Mouse (Mus musculus) layer of hippocampus, postnatal 25 days (tissue): ENCODE data around the gene Car15. TPM values are rescaled to one million over a fixed set of nuclear protein-coding genes. Genes with fewer than 3 reads are reported as not detected.

Experiments used
- DNase-seq, 2 experiments: peaks; one replicate each; pipeline ENCODE4 v3.0.0; 2022; ENCODE audit warnings: mixed read lengths in 2 of 2, low spot score in 1 of 2; ENCODE audit errors: extremely low spot score in 1 of 2
- total RNA-seq, 2 experiments: library from RNA; stranded (reverse); gene quantifications; 2 replicates each; pipeline ENCODE4 v1.2.3; 2021

Gene Car15
- 10 to 100 TPM; 12.9 to 13.5 TPM for total RNA-seq

GRCm38 (mm10) chr16:17838051-17838450, at the start of gene Car15:
Gene Car15, minus strand, starts transcription at chr16:17838364.
- no peak for DNase-seq

DNA sequence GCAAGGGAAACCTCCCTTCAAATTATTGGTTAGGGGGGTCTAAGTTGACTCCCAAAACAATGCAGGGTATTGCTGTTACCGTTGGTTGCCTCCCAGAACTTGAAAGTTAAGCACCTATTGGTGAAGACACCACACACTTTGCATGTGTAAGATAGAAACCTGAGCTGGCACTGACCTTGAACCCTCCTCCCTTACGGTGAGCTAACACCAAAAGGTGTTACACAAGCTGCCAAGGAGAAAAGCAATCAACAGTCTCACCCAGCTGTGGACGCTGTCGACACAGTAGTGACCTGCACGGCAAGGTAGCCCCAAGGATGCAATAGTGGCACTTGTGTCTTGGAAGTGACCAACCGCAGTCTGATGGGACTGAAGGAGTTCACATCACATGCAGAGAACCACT, 46.0 kb upstream of the Car15 start:
- no peak for DNase-seq

GRCm38 (mm10) chr16:17882196-17882595, 44.0 kb upstream of the Car15 start:
- DNase-seq: no peak

DNA sequence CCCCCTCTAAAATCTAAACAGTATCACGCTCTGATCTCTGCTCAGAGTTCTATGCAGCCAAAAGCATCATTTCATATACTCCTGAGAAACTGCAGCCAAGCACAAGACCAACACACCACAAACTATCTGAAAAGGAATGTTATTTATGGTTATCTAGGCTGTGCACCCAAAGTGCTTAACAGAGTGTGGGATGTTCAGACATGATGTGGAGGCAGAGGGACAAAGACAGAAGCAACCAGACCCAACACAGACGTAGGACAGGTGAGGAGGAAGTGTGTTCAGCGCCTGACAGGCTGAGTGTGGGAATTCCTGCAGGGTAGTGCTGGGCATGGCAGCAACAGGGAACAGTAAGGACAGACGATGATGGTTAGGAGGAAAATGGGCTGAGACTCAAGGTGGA, 41.4 kb upstream of the Car15 start:
- no peak for DNase-seq

GRCm38 (mm10) chr16:17876096-17876495, 37.9 kb upstream of the Car15 start:
- no peak for DNase-seq

- no peak for DNase-seq
These were observed 37.0 kb upstream of the Car15 start for GRCm38 (mm10) chr16:17875174-17875573.

- no peak for DNase-seq
These were observed 34.8 kb upstream of the Car15 start for GRCm38 (mm10) chr16:17872995-17873394.

GRCm38 (mm10) chr16:17871248-17871647, 33.1 kb upstream of the Car15 start:
- DNase-seq: no peak

GRCm38 (mm10) chr16:17865770-17866169, 27.6 kb upstream of the Car15 start:
- DNase-seq: no peak

DNA sequence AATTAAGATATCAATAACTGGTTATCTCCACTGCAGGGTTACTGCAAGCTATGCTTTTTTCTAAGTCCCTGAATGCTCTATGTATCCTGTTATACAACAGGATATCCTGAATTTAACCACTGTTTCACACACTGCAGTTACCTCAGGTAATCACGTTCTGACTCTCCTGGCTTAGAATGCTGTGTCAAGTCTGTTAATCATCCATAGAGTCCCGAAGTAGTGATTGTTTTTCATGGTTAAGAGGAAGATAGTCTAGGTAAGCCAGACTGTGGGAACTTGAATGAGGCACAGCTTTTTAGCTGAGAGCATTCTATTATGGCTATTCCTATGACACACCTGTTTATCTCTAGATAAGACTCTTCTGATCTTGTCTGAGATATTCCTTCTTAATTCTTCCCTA, 27.1 kb upstream of the Car15 start:
- DNase-seq: no peak

GRCm38 (mm10) chr16:17858592-17858991, 20.4 kb upstream of the Car15 start:
- no peak for DNase-seq

DNA sequence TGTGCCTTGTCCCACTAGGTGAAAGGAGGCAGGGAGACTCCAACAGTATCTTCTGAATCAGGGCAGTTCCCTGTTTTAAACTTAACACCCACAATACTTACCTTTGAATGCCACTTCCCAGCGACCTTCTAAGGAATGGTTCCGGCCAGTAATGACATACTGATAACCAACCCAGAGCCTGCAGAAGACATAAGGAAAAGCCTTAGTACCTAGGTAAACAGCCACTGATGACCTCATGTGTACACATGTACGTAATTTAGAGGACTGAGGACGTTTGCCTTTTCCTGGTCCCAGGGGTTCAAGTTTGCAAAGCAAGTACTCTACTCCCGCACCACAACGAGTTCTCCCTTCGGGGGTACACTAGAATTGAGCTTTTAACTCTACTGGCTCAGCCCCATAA, 19.0 kb upstream of the Car15 start:
- no peak for DNase-seq

DNA sequence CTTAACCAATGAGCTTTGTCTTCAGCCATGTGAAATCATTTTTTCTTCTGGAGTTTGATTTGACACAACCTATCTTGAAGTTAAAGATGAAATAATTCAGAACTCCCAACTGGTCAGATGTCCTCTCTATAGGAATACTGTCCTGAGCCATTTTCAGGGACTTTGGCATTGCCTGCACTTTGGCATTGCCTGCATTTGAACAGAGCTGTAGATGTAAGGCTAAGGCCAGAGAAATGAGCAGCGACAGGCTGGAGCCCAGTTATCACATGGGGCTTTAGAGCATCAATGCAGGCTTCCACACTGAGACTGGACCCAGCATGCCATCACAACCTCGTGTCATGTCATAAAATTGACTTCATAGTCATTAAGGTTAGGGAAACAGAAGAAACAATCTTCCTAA, 15.1 kb upstream of the Car15 start:
- no peak for DNase-seq

DNA sequence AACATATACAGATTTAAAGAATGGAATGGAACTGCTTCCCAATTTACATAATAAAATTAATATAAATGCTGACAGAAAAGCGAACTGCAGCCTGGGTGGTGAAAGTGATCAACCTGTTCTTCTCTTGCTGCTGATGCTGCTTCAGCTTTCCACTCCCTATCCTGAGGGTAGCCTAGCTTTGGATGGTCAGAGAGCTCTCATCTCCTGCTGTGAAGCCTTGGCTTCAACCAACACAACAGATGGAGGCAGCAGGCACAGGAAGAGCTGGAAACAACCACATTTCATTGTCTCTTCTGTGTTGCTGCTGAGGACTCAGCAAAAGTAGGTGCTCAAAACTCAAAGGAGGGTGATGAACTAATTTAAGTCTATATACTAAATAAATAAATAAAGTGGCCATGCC, 13.7 kb upstream of the Car15 start:
- DNase-seq: no peak

- DNase-seq: no peak
These were observed 13.2 kb upstream of the Car15 start for GRCm38 (mm10) chr16:17851331-17851730.

- DNase-seq: no peak
These were observed 11.3 kb upstream of the Car15 start for GRCm38 (mm10) chr16:17849486-17849885.

DNA sequence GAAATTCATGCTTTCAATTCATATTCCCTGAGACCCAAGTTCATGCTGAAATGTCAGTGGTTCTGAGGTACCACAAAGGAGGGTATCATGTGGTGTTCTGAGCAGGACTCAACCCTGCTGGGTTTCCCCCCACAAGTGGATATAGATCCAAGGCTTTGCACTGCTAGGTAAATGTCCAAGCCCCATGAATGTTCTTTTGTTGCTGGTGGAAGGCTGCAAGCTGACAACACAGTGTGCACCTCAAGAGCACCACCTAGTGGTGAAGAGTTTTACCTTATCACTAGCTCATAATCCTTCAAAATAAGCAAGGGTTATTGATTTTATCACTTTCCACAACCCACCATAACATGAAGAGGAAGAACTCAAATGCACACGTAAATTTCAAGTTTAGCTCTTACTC, 10.8 kb upstream of the Car15 start:
- peak in 1 of 2 experiments; percentile 40 for DNase-seq

DNA sequence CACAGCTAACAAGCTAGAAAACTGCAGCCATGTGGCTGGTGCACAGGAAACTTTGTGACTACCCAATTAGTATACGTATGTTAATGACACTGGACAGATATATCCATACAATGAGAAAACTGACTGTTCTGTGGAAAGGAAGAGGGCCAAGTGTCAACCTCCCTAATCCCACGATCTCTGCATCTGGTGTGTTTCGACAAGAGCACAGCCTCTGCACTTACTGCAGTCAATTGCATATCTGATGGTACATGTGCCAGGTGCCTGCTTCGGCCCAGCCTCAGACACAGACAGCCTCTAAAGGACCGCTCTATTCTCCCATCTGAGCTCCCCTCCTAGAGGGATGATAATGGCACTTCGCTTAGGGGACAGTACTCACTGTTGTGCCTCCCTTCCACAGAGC, 10.3 kb upstream of the Car15 start:
- DNase-seq: no peak

- DNase-seq: no peak
These were observed 5.7 kb upstream of the Car15 start for GRCm38 (mm10) chr16:17843701-17844365.

DNA sequence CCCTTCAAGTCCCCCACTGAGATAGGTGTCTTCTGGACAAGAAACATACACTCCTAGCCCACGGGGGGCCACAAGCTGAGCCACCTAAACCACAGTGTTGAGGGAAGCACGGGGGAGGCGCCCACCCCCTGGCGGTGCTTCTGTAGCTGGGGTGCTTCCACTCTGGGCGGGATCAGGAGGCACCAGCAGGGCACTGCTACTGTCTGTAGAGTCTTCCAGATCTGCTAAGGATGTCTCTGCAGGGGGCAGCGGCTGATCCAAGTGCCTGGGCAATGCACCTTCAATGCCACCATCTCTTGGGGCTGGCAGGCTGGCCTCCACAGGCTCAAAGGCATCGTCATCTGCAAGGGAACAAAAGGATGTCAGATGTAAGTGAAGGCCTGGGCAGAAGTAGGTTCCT, 4.3 kb upstream of the Car15 start:
- no peak for DNase-seq

DNA sequence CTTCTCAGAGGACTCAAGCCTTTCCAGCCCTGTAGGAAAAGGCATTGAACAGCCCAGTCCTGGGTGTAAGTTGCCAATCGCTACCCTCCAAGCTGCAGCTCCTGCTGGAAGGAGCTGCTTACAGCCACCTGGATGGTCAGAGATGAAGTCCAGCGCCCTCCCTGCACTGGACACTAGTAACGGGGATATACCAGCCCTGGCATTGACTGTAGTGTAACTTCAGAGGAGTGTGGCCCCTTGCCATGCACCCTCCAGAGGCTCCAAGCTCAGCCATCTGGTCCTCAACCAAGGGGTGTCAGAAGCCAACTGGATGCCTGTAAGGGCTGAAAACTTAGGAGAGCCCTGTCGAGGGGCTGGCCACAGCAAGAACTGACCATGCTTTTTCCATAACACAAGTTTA, 1.8 kb upstream of the Car15 start:
- no peak for DNase-seq

- no peak for DNase-seq
These were observed 2.7 kb downstream of the Car15 start for GRCm38 (mm10) chr16:17835481-17835880.

DNA sequence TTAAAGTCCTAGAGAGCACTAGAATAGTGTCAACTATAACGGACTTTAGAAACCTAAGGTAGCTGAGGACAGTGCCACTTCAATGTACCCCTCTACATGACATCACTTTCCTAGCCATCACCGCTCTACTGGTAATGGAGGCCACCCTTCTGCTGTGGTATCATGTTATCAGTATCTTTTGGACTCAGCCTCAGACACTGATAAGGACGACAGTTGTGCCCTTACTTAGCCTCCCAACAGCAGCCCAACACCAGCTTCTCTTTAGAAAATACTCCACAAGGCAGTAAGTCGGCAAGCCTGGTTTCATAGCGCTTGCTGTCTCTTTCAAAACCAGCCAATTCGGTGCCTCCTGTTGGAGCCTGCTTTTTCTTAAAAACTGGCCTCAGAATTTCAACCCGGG, 3.6 kb downstream of the Car15 start:
- no peak for DNase-seq
